Mouse (Mus musculus) skeletal muscle tissue, adult 2 months (tissue): ENCODE results near the gene Gm10518.
A peak's percentile ranks its signal among the peaks of the same experiment; 100 is the strongest.
"Not testable (repeated sequence)": the region's sequence is repeated elsewhere in the genome, so short reads cannot be mapped to it uniquely, and the experiment has no call there.

Experiments
- DNase-seq: peaks from one replicate; pipeline ENCODE4 v3.0.0-alpha.2; 2012; ENCODE audit warnings: low read depth, low spot score

The Gm10518 gene

GRCm38 (mm10) chr1:179802610-179803512 is at the start of gene Gm10518:
Gene Gm10518 (plus strand): TSS chr1:179803376.
- DNase-seq = peak; percentile 65

- no peak for DNase-seq
Measured at GRCm38 (mm10) chr1:179756477-179756876, 46.7 kb upstream of the Gm10518 start.

- no peak for DNase-seq
Measured at GRCm38 (mm10) chr1:179760086-179760485, 43.1 kb upstream of the Gm10518 start.

- DNase-seq = no peak
Measured at GRCm38 (mm10) chr1:179760553-179760952, 42.6 kb upstream of the Gm10518 start.

GRCm38 (mm10) chr1:179776831-179777230 is 26.3 kb upstream of the Gm10518 start:
- no peak for DNase-seq

- DNase-seq = no peak
Measured at GRCm38 (mm10) chr1:179784098-179784497, 19.1 kb upstream of the Gm10518 start.

- DNase-seq = no peak
Measured at GRCm38 (mm10) chr1:179785502-179785901, 17.7 kb upstream of the Gm10518 start.

- no peak for DNase-seq
Measured at GRCm38 (mm10) chr1:179787281-179787680, 15.9 kb upstream of the Gm10518 start.

- DNase-seq = no peak
Measured at GRCm38 (mm10) chr1:179798794-179799193, 4.4 kb upstream of the Gm10518 start.

GRCm38 (mm10) chr1:179803513-179804139 is 450 bp downstream of the Gm10518 start, which contains the start of gene Ahctf1:
Gene Ahctf1 (minus strand): TSS chr1:179803680.
- DNase-seq = peak; percentile 98

GRCm38 (mm10) chr1:179804140-179804881 is 1.1 kb downstream of the Gm10518 start:
- peak; percentile 46 for DNase-seq

- no peak for DNase-seq
Measured at GRCm38 (mm10) chr1:179805751-179806150, 2.6 kb downstream of the Gm10518 start.

GRCm38 (mm10) chr1:179807468-179807867 is 4.3 kb downstream of the Gm10518 start:
- no peak for DNase-seq

- DNase-seq = no peak
Measured at GRCm38 (mm10) chr1:179808300-179808699, 5.1 kb downstream of the Gm10518 start.

- DNase-seq = no peak
Measured at GRCm38 (mm10) chr1:179813385-179813784, 10.2 kb downstream of the Gm10518 start.

- no peak for DNase-seq
Measured at GRCm38 (mm10) chr1:179814616-179815015, 11.4 kb downstream of the Gm10518 start.

- DNase-seq = not testable (repeated sequence)
Measured at GRCm38 (mm10) chr1:179818490-179819278, 15.5 kb downstream of the Gm10518 start.

- DNase-seq = no peak
Measured at GRCm38 (mm10) chr1:179824549-179824948, 21.4 kb downstream of the Gm10518 start.

GRCm38 (mm10) chr1:179828051-179828450 is 24.9 kb downstream of the Gm10518 start:
- no peak for DNase-seq

- DNase-seq = no peak
Measured at GRCm38 (mm10) chr1:179828900-179829299, 25.7 kb downstream of the Gm10518 start.

- DNase-seq = no peak
Measured at GRCm38 (mm10) chr1:179832710-179833240, 29.6 kb downstream of the Gm10518 start.
